Mouse (Mus musculus): ENCODE measurements around the gene Vmn1r200.
"Not testable (repeated sequence)": the region's sequence is repeated elsewhere in the genome, so short reads cannot be mapped to it uniquely, and the experiment has no call there.

Vmn1r200 gene

DNA sequence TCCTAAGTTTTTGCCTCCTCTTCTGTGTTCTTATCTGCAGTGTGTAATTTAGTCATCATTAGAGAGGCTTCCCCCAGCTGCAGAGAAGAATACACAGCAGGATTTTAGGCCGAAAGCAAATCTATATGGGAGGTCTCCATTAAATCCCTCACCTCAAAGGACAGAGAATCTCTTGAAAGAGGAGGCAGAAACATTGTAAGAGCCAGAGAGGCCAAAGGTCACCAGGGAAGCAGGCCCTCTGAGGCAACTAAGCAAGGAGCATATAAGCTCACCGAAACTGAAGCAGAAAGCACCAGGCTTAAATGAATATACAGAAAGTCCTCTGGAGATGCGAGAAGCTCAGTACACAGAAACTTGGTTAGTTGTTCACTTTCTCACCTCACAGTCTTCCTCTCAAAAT lies at the start of gene Vmn1r200:
TSS of gene Vmn1r200 (plus strand) at position 301 of the 400 bp plus-strand sequence.
- peak; percentile 2 for DNase-seq (ENCODE audit: low read depth, low spot score)

DNA sequence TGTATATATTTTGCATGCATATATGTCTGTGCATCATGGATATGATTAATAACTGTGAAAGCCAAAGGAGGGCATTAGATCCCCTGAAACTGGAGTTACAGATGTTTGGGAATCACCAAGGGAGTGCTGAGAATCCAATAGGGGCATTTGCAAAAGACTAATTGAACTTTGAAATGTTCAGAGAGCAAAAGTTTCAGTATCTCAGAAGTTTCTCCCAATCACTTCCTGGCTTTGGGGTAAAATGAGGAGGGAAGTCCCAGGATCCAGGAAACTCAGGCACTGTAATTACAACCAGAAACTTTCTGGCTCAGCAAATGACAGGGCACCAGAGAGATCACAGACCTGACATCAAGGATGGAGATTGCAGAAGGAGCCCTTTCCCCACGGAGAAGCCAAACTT lies 40.1 kb upstream of the Vmn1r200 start, which contains the start of gene Vmn1r198:
TSS of gene Vmn1r198 (plus strand) at position 301 of the 400 bp plus-strand sequence.
- no peak for DNase-seq (ENCODE audit: low read depth, low spot score)

DNA sequence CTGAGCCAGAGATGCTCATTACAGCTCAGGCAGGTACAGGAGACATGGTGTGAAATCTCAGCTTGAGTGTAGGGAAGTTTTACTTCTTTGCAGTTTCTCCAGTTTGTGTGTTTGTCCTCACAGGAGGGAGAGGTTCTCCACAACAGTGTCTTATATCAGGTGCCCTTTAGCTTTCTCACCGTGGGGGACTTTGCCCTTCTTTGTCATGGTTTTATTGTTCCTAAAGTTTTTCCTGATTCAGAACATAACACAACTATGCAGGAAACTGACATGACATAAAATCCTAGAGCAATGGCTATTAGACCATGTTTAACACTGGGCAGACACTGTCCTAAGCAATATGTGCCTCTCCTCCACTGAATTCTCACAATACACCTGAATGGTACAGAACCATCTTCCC lies 39.4 kb upstream of the Vmn1r200 start:
- DNase-seq (ENCODE audit: low read depth, low spot score): no peak

DNA sequence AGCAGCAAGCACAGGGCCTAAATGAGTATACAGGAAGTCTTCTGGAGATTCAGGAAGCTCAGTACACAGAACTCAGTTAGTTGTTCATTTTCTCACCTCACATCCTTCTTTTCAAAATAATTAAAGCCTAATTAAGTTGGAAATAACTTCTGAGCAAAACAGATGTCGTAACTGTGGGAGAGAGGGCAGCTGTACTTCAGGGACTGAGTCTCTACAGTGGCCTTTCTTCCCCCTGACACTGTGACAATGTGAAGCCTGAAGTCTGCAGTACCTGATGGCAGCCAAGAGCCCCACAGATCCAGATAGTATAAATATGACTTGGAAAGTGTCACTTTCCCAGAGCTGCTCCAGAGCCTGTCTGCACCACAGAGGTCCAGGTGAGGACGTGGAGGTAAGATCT lies 10.7 kb upstream of the Vmn1r200 start, which contains the start of gene Vmn1r199:
TSS of gene Vmn1r199 (plus strand) at position 301 of the 400 bp plus-strand sequence.
- DNase-seq (ENCODE audit: low read depth, low spot score): no peak

DNA sequence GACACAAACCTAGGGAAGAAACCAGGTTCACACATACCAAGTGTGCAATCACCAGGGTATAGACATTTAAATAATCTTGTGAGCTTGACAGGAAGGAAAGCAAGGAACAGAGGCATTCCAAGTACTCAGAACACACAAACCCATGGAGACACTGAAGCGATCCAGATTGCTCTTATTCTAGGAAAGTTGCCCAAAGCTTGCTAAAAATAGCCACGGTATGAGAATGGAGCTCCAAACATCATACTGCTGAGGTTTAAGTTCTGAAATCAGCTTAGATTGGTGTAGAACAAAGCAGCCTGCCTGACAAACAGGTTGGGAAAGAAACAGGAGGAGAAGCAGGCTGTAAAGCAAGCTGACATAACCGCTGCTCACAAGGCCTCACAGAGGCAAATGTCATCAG lies 9.0 kb upstream of the Vmn1r200 start:
- DNase-seq (ENCODE audit: low read depth, low spot score): not testable (repeated sequence)

DNA sequence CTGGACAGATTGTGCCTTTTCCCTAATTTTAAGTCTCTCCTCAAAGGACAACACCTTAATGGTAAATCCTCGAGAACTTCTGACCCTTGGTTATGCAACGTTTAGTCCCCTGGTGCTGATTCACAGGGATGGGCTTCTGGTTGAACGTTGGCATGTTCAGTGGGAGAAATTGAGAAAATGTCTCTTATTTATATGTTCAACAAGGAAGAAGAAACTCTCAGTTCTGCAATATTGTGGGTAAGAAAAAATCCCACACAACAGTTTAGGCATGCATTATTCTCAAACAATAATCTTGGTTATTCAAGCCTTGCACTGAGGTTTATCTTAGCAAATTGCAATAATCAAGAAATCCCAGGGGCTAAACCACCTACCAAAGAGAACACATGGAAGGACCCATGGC lies 6.8 kb upstream of the Vmn1r200 start:
- DNase-seq (ENCODE audit: low read depth, low spot score): no peak

DNA sequence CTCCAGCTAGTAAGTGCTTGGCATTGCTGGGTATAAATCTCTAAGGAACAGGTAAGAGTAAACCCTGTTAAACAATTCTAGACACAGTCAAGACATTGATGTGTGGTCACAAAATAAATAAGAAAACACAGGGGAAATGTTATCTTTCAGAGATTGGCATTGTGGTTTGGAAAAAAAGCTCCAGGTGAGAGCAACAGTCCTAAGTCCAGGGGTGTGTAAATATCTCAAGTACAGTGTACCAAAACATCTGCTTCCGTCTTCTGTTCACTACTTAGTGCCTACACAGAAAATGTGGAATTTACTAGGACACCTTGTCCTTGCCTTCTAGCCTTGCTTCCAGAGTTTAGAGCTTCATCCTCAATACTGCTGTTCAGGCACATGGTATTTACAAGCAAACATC lies 3.1 kb upstream of the Vmn1r200 start:
- DNase-seq (ENCODE audit: low read depth, low spot score): no peak

DNA sequence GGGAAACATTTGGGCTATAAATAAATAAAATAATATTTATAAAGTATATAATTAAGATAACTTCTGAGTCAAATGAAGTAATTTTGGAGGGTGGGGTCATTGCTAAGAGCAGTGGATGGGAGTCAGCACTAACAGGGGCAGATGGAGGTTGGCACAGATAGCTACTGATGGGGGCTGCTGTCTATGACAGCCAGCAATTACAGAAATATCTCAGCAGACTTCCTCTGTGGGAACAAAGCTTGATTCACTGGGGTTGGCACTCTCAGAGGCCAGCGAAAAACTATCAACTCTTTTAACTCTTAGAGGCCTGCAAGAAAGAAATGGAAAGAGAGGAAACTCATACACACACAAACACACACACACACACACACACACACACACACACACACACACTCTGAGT lies 12.8 kb downstream of the Vmn1r200 start:
- no peak for DNase-seq (ENCODE audit: low read depth, low spot score)

All from embryo, embryonic 11.5 days (tissue).